23 mouse cellular contexts compared by ENCODE assay signal in the genomic region with DNA sequence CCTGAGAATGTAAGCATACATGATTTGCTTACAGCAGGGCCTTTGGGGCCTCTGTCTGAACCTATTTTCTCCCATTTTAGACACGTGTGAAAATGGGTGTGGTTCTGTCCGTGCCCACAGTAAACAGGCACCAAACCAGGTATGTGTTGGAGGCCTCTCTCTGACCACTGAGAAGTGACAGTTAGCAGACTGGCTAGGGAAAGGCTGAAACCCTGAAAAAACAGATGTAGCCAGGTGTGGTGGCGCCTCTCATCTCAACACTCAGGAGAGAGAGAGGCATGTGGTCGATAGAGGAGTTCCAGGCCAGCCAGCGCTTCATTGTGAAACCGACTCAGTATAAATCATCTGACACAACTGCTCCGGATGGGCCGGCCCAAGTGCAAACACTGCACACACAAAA. TPM values are rescaled to one million over a fixed set of nuclear protein-coding genes. Genes with fewer than 3 reads are reported as not detected.
DNase-seq lines count a peak whose midpoint lies in the region; ATAC-seq and TF ChIP-seq lines count a peak whose summit lies in the region.
"Had no signal": no experiment of that assay in that cellular context is flagged by ENCODE, and none has a peak within 500 bp of the region (broad histone marks: within the 10 kb centered on the region; RNA-seq: fewer than 3 reads in every experiment).

No protein-coding gene starts in this region.

- no peaks in the 10 kb centered on the region for H3K9me3 ChIP-seq in heart, embryonic 10.5 days
- no peaks in the 10 kb centered on the region for H3K9me3 ChIP-seq in liver, postnatal 0 days (ENCODE audit: low read length)
- no peaks in the 10 kb centered on the region for H3K9me3 ChIP-seq in CH12.LX (replicated peaks; ENCODE audit: low read length)
- H3K9me3 ChIP-seq: embryonic facial prominence, embryonic 10.5 days; embryonic facial prominence, embryonic 12.5 days; forebrain, embryonic 13.5 days; forebrain, embryonic 15.5 days had no signal

- dilution Hi-C loops in CH12.LX (cut with MboI; ENCODE audit: extremely low pct_ligation_motif_present, extremely low pct_unique_long_range_greater_than_20kb, low sequenced_read_pairs), result no loop called here

- peaks cover 18% of the 10 kb centered on the region for H3K27me3 ChIP-seq in heart, embryonic 10.5 days (ENCODE audit: insufficient read depth, poor library complexity, severe bottlenecking)
- H3K27me3 ChIP-seq in liver, postnatal 0 days (ENCODE audit: insufficient read depth, low read length), result peaks cover 15% of the 10 kb centered on the region
- no peaks in the 10 kb centered on the region for H3K27me3 ChIP-seq in CH12.LX (replicated peaks)

- no peak overlapping the region for H3K27ac ChIP-seq in heart, embryonic 10.5 days
- H3K27ac ChIP-seq in liver, postnatal 0 days (ENCODE audit: low read depth), result no peak overlapping the region
- H3K27ac ChIP-seq in CH12.LX (ENCODE audit: insufficient read depth, low read depth), result peak overlapping the region; percentile 72
- H3K27ac ChIP-seq: embryonic facial prominence, embryonic 10.5 days; embryonic facial prominence, embryonic 12.5 days; forebrain, embryonic 13.5 days; forebrain, embryonic 15.5 days had no signal

- no peak for TF ChIP-seq CTCF in liver, postnatal 0 days (IDR thresholded peaks at IDR 0.05; ENCODE audit: low read depth)
- no peak for TF ChIP-seq CTCF in CH12.LX (conservative IDR thresholded peaks at IDR 0.05 in 1 of 2, IDR thresholded peaks at IDR 0.05 in 1 of 2; ENCODE audit: low read depth in 2 of 2, low read length in 2 of 2)

- TF ChIP-seq POLR2A in CH12.LX (IDR thresholded peaks at IDR 0.05; ENCODE audit: low read depth, low read length), result peak; percentile 46

- peaks cover 39% of the 10 kb centered on the region for H3K4me1 ChIP-seq in heart, embryonic 10.5 days
- H3K4me1 ChIP-seq in liver, postnatal 0 days (ENCODE audit: insufficient read depth), result peaks cover 4% of the 10 kb centered on the region
- peaks cover 22 to 68% of the 10 kb centered on the region in 2 experiments for H3K4me1 ChIP-seq in CH12.LX (ENCODE audit: control insufficient read depth in 1 of 2, insufficient read depth in 2 of 2)

- peak; percentile 32; the same call in 1 of the 2 replicates for ATAC-seq in liver, postnatal 0 days
- no peak for ATAC-seq in activated CD4-positive, CD25-positive, alpha-beta regulatory T cell, adult 4 months
- ATAC-seq: CD4-positive, CD25-positive, alpha-beta regulatory T cell, adult 4 months; forebrain, embryonic 13.5 days; forebrain, embryonic 15.5 days; forebrain, postnatal 0 days had no signal

- H3K79me2 ChIP-seq in CH12.LX (replicated peaks; ENCODE audit: control insufficient read depth, extremely low read depth, insufficient read depth, poor library complexity, severe bottlenecking), result peaks cover 43% of the 10 kb centered on the region

- H3K4me3 ChIP-seq in heart, embryonic 10.5 days, result no peak overlapping the region
- no peak overlapping the region for H3K4me3 ChIP-seq in liver, postnatal 0 days (ENCODE audit: low read depth, low read length)
- H3K4me3 ChIP-seq in CH12.LX (replicated peaks in 1 of 3; ENCODE audit: low read depth in 2 of 3, low read length in 2 of 3, poor library complexity in 1 of 3), result no peak overlapping the region
- H3K4me3 ChIP-seq: embryonic facial prominence, embryonic 10.5 days; embryonic facial prominence, embryonic 12.5 days; forebrain, embryonic 13.5 days; forebrain, embryonic 15.5 days had no signal

- no peak for TF ChIP-seq EP300 in liver, postnatal 0 days (IDR thresholded peaks at IDR 0.05; ENCODE audit: low read depth)
- peak; percentile 76 for TF ChIP-seq EP300 in CH12.LX (IDR thresholded peaks at IDR 0.05; ENCODE audit: low read length)

- peak; percentile 55 for DNase-seq in heart, adult 11 months
- DNase-seq in heart, embryonic 10.5 days (ENCODE audit: low spot score), result no peak
- no peak for DNase-seq in liver, postnatal 0 days
- no peak for DNase-seq in liver
- peak; percentile 59 for DNase-seq in A20 (ENCODE audit: low read depth, low spot score)
- DNase-seq in CH12.LX (ENCODE audit: extremely low read depth), result peak; percentile 72
- DNase-seq: adrenal gland, adult 8-10 months; adrenal gland, postnatal 14 days; adrenal gland, postnatal 36 days; B cell, adult 2 months; cerebellum, adult 11-12 months; cerebellum, adult 2 months; cerebellum, adult 9-10 months; cerebellum, postnatal 10 days; cerebellum, postnatal 25 days; forebrain, postnatal 0 days had no signal

- TF ChIP-seq RAD21 in CH12.LX (IDR thresholded peaks at IDR 0.05; ENCODE audit: low read depth, low read length), result peak; percentile 1

- H3K36me3 ChIP-seq in heart, embryonic 10.5 days, result no peaks in the 10 kb centered on the region; the same call in 1 of the 2 replicates
- no peaks in the 10 kb centered on the region for H3K36me3 ChIP-seq in liver, postnatal 0 days (replicated peaks; ENCODE audit: insufficient read depth, low read length)
- H3K36me3 ChIP-seq in CH12.LX (replicated peaks in 1 of 2; ENCODE audit: control insufficient read depth in 1 of 2, insufficient read depth in 1 of 2, low read length in 1 of 2), result peaks cover 2 to 50% of the 10 kb centered on the region in 2 experiments
- H3K36me3 ChIP-seq: embryonic facial prominence, embryonic 10.5 days; embryonic facial prominence, embryonic 12.5 days; forebrain, embryonic 15.5 days had no signal

- in situ Hi-C loops in CH12.LX (cut with MboI; ENCODE audit: low pct_ligation_motif_present, low pct_unique_long_range_greater_than_20kb, low sequenced_read_pairs), result loop anchor here (5.0 kb wide), 1 partner anchor 34 kb away; no protein-coding TSS in a partner anchor

- H3K4me2 ChIP-seq in liver, postnatal 0 days (ENCODE audit: low read depth, low read length), result no peak overlapping the region
- peak overlapping the region; percentile 71 for H3K4me2 ChIP-seq in CH12.LX (ENCODE audit: insufficient read depth, low read depth, poor library complexity, severe bottlenecking)
- H3K4me2 ChIP-seq: embryonic facial prominence, embryonic 12.5 days; forebrain, embryonic 13.5 days; forebrain, embryonic 15.5 days had no signal

- no peak overlapping the region for H3K9ac ChIP-seq in liver, postnatal 0 days (replicated peaks)
- H3K9ac ChIP-seq in CH12.LX (ENCODE audit: insufficient read depth, low read depth), result peak overlapping the region; percentile 15
- H3K9ac ChIP-seq: embryonic facial prominence, embryonic 12.5 days; forebrain, embryonic 13.5 days; forebrain, embryonic 15.5 days; forebrain, postnatal 0 days had no signal

- WGBS in heart, embryonic 10.5 days, result 75% methylated on average over 8 of the region's 8 CpGs
- WGBS in liver, postnatal 0 days (ENCODE audit: insufficient replicate concordance), result 59% methylated on average over 8 of the region's 8 CpGs

TF ChIP-seq in CH12.LX, 34 proteins besides CTCF, POLR2A, EP300 and RAD21 (continues in another document):
- TF ChIP-seq ETS1 (conservative IDR thresholded peaks at IDR 0.05; ENCODE audit: low read depth, low read length) (peak; percentile 84), USF2 (conservative IDR thresholded peaks at IDR 0.05; ENCODE audit: low read depth, low read length) (no peak), JUN (IDR thresholded peaks at IDR 0.05; ENCODE audit: insufficient read depth, low read depth, low read length) (peak; percentile 20; the same call in 1 of the 2 replicates), JUND (conservative IDR thresholded peaks at IDR 0.05; ENCODE audit: low read depth, low read length) (no peak; the same call in 1 of the 2 replicates), PAX5 (IDR thresholded peaks at IDR 0.05; ENCODE audit: low read length) (no peak), BHLHE40 (IDR thresholded peaks at IDR 0.05; ENCODE audit: low read depth, low read length) (peak; percentile 95), MAX (IDR thresholded peaks at IDR 0.05; ENCODE audit: low read length) (peak; percentile 82), RCOR1 (conservative IDR thresholded peaks at IDR 0.05; ENCODE audit: low read depth, low read length) (no peak), MAFK (IDR thresholded peaks at IDR 0.05; ENCODE audit: insufficient replicate concordance, low read length) (peak; percentile 84), KAT2A (IDR thresholded peaks at IDR 0.05; ENCODE audit: insufficient replicate concordance, low read length) (no peak), CHD1 (IDR thresholded peaks at IDR 0.05; ENCODE audit: low read depth, low read length) (no peak), MXI1 (IDR thresholded peaks at IDR 0.05; ENCODE audit: low read depth, low read length) (peak; percentile 95), NRF1 (IDR thresholded peaks at IDR 0.05; ENCODE audit: low read depth, low read length) (no peak), ZC3H11A (IDR thresholded peaks at IDR 0.05; ENCODE audit: low read depth, low read length) (no peak), HCFC1 (IDR thresholded peaks at IDR 0.05; ENCODE audit: low read depth, low read length) (no peak), MEF2A (IDR thresholded peaks at IDR 0.05; ENCODE audit: borderline replicate concordance, low read depth, low read length) (peak; percentile 89; the same call in 1 of the 2 replicates), SMC3 (IDR thresholded peaks at IDR 0.05; ENCODE audit: low read depth, low read length) (peak; percentile 35), UBTF (IDR thresholded peaks at IDR 0.05; ENCODE audit: low read depth, low read length) (no peak), MAZ (IDR thresholded peaks at IDR 0.05; ENCODE audit: low read depth, low read length) (peak; percentile 71), ZNF384 (IDR thresholded peaks at IDR 0.05; ENCODE audit: low read depth, low read length) (peak; percentile 68), TCF12 (IDR thresholded peaks at IDR 0.05; ENCODE audit: low read depth, low read length) (peak; percentile 96), CHD2 (IDR thresholded peaks at IDR 0.05; ENCODE audit: low read length) (no peak), POLR2AphosphoS2 (IDR thresholded peaks at IDR 0.05; ENCODE audit: low read depth, low read length) (0 out of 2 replicates have a peak, but pooled peaks have one; percentile 34), GABPA (IDR thresholded peaks at IDR 0.05; ENCODE audit: insufficient replicate concordance, low read depth, low read length) (no peak), MYC (IDR thresholded peaks at IDR 0.05; ENCODE audit: low read depth, low read length) (peak; percentile 86; the same call in 1 of the 2 replicates), SIN3A (IDR thresholded peaks at IDR 0.05; ENCODE audit: low read length) (peak; percentile 91), E2F4 (IDR thresholded peaks at IDR 0.05; ENCODE audit: insufficient replicate concordance, low read depth, low read length) (no peak)

RNA-seq across cellular contexts. Expression of a gene that starts 6.9 kb away (rescaled TPM):
- 3.8 and 7.4 TPM in 2 replicates for polyA plus RNA-seq in heart, embryonic 10.5 days (2016; fragmentation: Nextera tagmentation; extraction: Ambion mirVana)
- polyA plus RNA-seq in liver, postnatal 0 days (2015; fragmentation: Nextera tagmentation; extraction: Ambion mirVana), result 0.22 and 0.24 TPM in 2 replicates
- total RNA-seq in CH12.LX (2012; rRNA removed) (12.6 and 19.1 TPM in 2 replicates), CH12.LX (2014; rRNA removed) (11.9 and 12.5 TPM in 2 replicates)
- 105 and 110 TPM in 2 replicates for polyA plus RNA-seq in CH12.LX (2012; ENCODE audit: insufficient read length, low read depth)
- under 1 TPM; 0.05 to 0.17 TPM for polyA plus RNA-seq in activated CD4-positive, CD25-positive, alpha-beta regulatory T cell, adult 4 months (2017; shearing (Covaris generic))
- total RNA-seq: MEL had no signal

Comparison
In these comparisons a context has a peak if more than half of its experiments do, and no peak if none do; other contexts are left out.
1. DNase-seq: peak in heart, adult 11 months (single experiment), A20 (single experiment) and CH12.LX (single experiment); none in heart, embryonic 10.5 days (single experiment), liver, postnatal 0 days (single experiment) and liver (single experiment).
2. RNA of a gene that starts 6.9 kb away (polyA plus RNA-seq): 105 to 110 TPM in CH12.LX; 3.8 to 7.4 TPM in heart, embryonic 10.5 days, 0.22 to 0.24 TPM in liver, postnatal 0 days and 0.05 to 0.17 TPM in activated CD4-positive, CD25-positive, alpha-beta regulatory T cell, adult 4 months; every median in the first group is over 10 times any median in the second.